Mouse (Mus musculus) neutrophil, adult 5-6 weeks (primary cell): ENCODE data around the gene Prkn. TPM values are rescaled to one million over a fixed set of nuclear protein-coding genes. Genes with fewer than 3 reads are reported as not detected.

ENCODE experiments used
- ATAC-seq: fragments of 151-379, 151-347 bp; 2 replicates; pipeline ENCODE4 v1.8.0; 2017; ENCODE audit warnings: mild to moderate bottlenecking, moderate TSS enrichment; ENCODE audit not compliant: insufficient number of reproducible peaks, poor library complexity, low FRiP score, severe bottlenecking; ENCODE audit errors: extremely low read depth
- total RNA-seq: library from RNA; stranded (forward); fragments of 200-1000 nt; gene quantifications from 2 replicates; pipeline ENCODE4 v1.2.3, GENCODE M21; 2017

Prkn gene
- total RNA-seq, 1 experiment from 2014 or later: 0.12 TPM

- no peak for ATAC-seq
Measured at GRCm38 (mm10) chr17:11656397-11656796, 816.2 kb downstream of the Prkn start.

- ATAC-seq: no peak
Measured at GRCm38 (mm10) chr17:11656878-11657277, 816.7 kb downstream of the Prkn start.

GRCm38 (mm10) chr17:11661898-11662297 is 821.7 kb downstream of the Prkn start:
- ATAC-seq: no peak

GRCm38 (mm10) chr17:11663437-11663836 is 823.3 kb downstream of the Prkn start:
- ATAC-seq: no peak

GRCm38 (mm10) chr17:11664610-11665345 is 824.6 kb downstream of the Prkn start:
- ATAC-seq: no peak

GRCm38 (mm10) chr17:11679716-11680115 is 839.5 kb downstream of the Prkn start:
- no peak for ATAC-seq

GRCm38 (mm10) chr17:11680456-11680855 is 840.3 kb downstream of the Prkn start:
- no peak for ATAC-seq

GRCm38 (mm10) chr17:11681825-11682372 is 841.7 kb downstream of the Prkn start:
- no peak for ATAC-seq

- ATAC-seq: no peak
Measured at GRCm38 (mm10) chr17:11705005-11705404, 864.8 kb downstream of the Prkn start.

- ATAC-seq: no peak
Measured at GRCm38 (mm10) chr17:11705761-11706160, 865.6 kb downstream of the Prkn start.

GRCm38 (mm10) chr17:11712066-11712465 is 871.9 kb downstream of the Prkn start:
- ATAC-seq: no peak

GRCm38 (mm10) chr17:11719801-11720200 is 879.6 kb downstream of the Prkn start:
- no peak for ATAC-seq

- ATAC-seq: no peak
Measured at GRCm38 (mm10) chr17:11721906-11722305, 881.7 kb downstream of the Prkn start.

- no peak for ATAC-seq
Measured at GRCm38 (mm10) chr17:11722478-11722877, 882.3 kb downstream of the Prkn start.

- ATAC-seq: no peak
Measured at GRCm38 (mm10) chr17:11724135-11724534, 884.0 kb downstream of the Prkn start.

GRCm38 (mm10) chr17:11727101-11727500 is 886.9 kb downstream of the Prkn start:
- ATAC-seq: no peak

GRCm38 (mm10) chr17:11728294-11728693 is 888.1 kb downstream of the Prkn start:
- ATAC-seq: no peak

GRCm38 (mm10) chr17:11730656-11731594 is 890.7 kb downstream of the Prkn start:
- no peak for ATAC-seq

GRCm38 (mm10) chr17:11735158-11735877 is 895.1 kb downstream of the Prkn start:
- no peak for ATAC-seq
